Mouse (Mus musculus) liver, embryonic 16.5 days (tissue): ENCODE data around the gene Cfi. TPM values are rescaled to one million over a fixed set of nuclear protein-coding genes. Genes with fewer than 3 reads are reported as not detected.
A peak's percentile ranks its signal among the peaks of the same experiment; 100 is the strongest.

Source experiments
- ATAC-seq: fragments of 200-750 bp; cut with Nextera tagmentation; 2 replicates; pipeline ENCODE4 v1.8.0; 2017; ENCODE audit warnings: low read depth, mild to moderate bottlenecking, moderate number of reproducible peaks, moderate library complexity
- H3K27ac ChIP-seq: fragments of 300-500 bp; sonication (generic); 2 replicates; pipeline ENCODE4 v1.5.1; 2014; ENCODE audit warnings: mild to moderate bottlenecking, low read length
- H3K27me3 ChIP-seq: fragments of 300-500 bp; sonication (generic); 2 replicates; pipeline ENCODE4 v1.6.1; 2014; ENCODE audit warnings: low read depth, low read length, mixed read lengths; ENCODE audit not compliant: control insufficient read depth, insufficient read depth
- H3K36me3 ChIP-seq: fragments of 300-500 bp; sonication (generic); 2 replicates; pipeline ENCODE4 v1.6.1; 2014; ENCODE audit warnings: mild to moderate bottlenecking; ENCODE audit not compliant: control insufficient read depth, insufficient read depth
- H3K4me1 ChIP-seq: fragments of 300-500 bp; sonication (generic); 2 replicates; pipeline ENCODE4 v1.6.1; 2014; ENCODE audit warnings: low read depth, low read length, mixed read lengths; ENCODE audit not compliant: control insufficient read depth
- H3K4me2 ChIP-seq: fragments of 300-500 bp; sonication (generic); 2 replicates; pipeline ENCODE4 v1.6.1; 2014; ENCODE audit warnings: low read depth, low read length, mixed read lengths
- H3K4me3 ChIP-seq: fragments of 300-500 bp; sonication (generic); 2 replicates; pipeline ENCODE4 v1.5.1; 2014; ENCODE audit warnings: low read depth, mild to moderate bottlenecking, low read length
- H3K9ac ChIP-seq: fragments of 300-500 bp; sonication (generic); 2 replicates; pipeline ENCODE4 v1.6.1; 2014; ENCODE audit warnings: low read depth, low read length
- H3K9me3 ChIP-seq: fragments of 300-500 bp; sonication (generic); replicated peaks from 2 replicates; pipeline ENCODE4 v1.6.1; 2016; ENCODE audit warnings: low read length; ENCODE audit not compliant: control insufficient read depth
- WGBS: fragments of 180-500 bp; shearing (Covaris S2); extraction: QIAGEN DNeasy Blood & Tissue Kit; methylation state at CpG from one replicate; pipeline ENCODE4 v1.1.7; 2014; ENCODE audit not compliant: insufficient replicate concordance; 5-methylcytosine and 5-hydroxymethylcytosine counted together
- polyA plus RNA-seq: library from polyadenylated mRNA; unstranded; fragments of >200 nt; fragmentation: Nextera tagmentation; extraction: Ambion mirVana; gene quantifications from 2 replicates; pipeline ENCODE4 v1.2.1, GENCODE M21; 2015

Gene Cfi
- polyA plus RNA-seq, 1 experiment from 2014 or later, result 313 TPM

DNA sequence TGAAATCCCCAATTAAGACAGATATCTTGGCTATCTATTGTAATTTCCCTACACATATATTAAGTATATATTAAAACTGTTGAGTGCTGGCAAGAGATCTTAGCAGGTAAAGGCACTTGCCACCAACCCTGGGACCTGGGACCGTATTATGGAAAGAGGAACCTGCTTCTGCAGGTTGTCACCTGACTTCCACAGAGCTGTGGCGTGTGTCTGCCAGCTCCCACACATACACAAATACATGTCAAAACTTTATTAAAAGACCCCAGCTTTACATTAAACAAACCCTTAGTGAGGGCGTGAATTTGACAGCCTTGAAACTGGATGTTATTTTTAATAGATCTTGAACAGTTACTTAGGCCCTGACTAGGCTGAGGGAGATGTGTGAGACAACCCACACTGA is 67.7 kb downstream of the Cfi start:
- ATAC-seq, result no peak
- 0 out of 2 replicates have a peak, but pooled peaks cover 1% of the 10 kb centered on the region for H3K36me3 ChIP-seq
- no peaks in the 10 kb centered on the region for H3K9me3 ChIP-seq
- no peak overlapping the region for H3K4me3 ChIP-seq
- H3K4me2 ChIP-seq, result no peak overlapping the region
- no peak overlapping the region for H3K9ac ChIP-seq
- H3K27me3 ChIP-seq, result no peaks in the 10 kb centered on the region
- H3K27ac ChIP-seq, result no peak overlapping the region
- H3K4me1 ChIP-seq, result peaks cover 22% of the 10 kb centered on the region
- 70% methylated on average over 3 of the region's 3 CpGs for WGBS

DNA sequence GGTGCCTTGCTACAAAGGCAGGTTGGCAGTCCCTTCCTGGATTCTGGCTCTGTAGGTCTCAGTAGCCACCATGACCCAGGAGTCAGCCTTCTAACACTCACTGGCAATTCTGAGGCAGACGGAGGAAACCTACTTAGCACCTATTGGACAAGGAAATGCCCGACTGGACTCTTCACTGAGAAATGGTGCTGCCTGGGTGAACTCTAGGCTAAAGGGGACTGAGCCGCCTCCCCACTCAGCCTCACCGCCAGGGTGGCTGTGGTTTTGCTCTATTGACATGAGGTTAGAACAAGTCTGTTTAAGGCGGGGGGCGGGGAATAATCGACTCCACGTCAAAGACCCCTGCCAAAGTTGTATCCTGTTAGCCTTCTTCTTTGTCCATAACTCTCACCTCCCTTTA is 68.2 kb downstream of the Cfi start:
- H3K4me1 ChIP-seq, result peaks cover 22% of the 10 kb centered on the region
- no peaks in the 10 kb centered on the region for H3K27me3 ChIP-seq
- H3K27ac ChIP-seq, result no peak overlapping the region
- WGBS, result 56% methylated on average over 8 of the region's 8 CpGs
- no peak overlapping the region for H3K4me3 ChIP-seq
- no peak for ATAC-seq
- H3K9ac ChIP-seq, result no peak overlapping the region
- no peaks in the 10 kb centered on the region for H3K9me3 ChIP-seq
- H3K36me3 ChIP-seq, result peaks cover 5% of the 10 kb centered on the region; the same call in 1 of the 2 replicates
- H3K4me2 ChIP-seq, result no peak overlapping the region

DNA sequence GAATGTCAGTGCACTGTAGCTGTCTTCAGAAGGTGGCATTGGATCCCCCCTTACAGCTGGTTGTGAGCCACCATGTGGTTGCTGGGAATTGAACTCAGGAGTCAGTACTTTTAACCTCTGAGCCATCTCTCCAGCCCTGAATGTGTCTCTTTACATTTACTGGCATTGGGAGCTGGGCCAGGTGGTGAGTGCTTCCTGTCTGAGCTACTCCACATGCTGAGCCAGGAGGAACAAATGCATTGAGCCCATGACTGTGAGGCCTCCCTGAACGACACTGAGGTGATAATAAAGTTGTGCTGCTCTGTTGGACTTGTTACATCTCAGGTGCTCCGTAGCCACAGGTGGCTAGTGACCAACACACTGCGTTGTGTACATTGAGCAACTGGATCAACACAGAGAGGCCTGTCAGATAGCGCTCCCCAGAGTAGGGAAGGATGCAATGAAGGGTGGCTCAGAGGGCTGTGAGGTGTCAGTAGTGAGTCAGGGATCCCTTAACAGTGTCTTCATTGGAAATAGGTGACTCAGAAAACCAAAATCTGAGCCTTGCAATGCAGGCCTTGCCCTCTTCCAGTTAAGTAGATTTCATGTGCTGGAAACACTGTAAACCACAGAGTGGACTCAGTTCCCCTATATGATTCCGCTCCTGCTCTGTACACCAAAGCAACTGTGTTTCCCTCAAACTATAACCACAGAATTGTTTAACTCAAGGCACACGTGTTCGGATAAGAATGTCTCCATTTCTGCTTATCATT is 68.9 kb downstream of the Cfi start:
- H3K4me3 ChIP-seq, result no peak overlapping the region
- H3K9me3 ChIP-seq, result no peaks in the 10 kb centered on the region
- H3K4me2 ChIP-seq, result no peak overlapping the region
- no peak overlapping the region for H3K27ac ChIP-seq
- no peak overlapping the region for H3K9ac ChIP-seq
- no peaks in the 10 kb centered on the region for H3K27me3 ChIP-seq
- 51% methylated on average over 7 of the region's 7 CpGs for whole genome bisulfite sequencing
- peaks cover 22% of the 10 kb centered on the region for H3K4me1 ChIP-seq
- H3K36me3 ChIP-seq, result peaks cover 12% of the 10 kb centered on the region
- no peak for ATAC-seq

DNA sequence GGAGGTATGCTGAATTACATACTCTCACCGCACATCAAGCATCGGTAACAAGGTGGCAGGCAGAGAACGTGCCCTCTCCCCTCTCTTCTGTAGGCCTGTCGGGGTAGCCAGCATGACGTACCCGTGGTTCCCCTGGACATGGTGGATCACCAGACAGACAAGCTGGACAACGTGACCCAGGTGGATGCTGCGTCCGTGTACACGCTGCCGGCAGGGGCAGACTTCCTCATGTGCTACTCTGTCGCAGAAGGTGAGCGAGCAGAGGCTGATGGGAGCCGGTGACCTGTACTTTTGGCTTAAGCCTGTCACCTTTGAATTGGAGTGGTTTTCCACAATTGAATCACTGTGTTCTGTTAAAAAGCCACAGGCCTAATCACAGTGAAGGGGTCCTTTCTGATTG is 76.3 kb downstream of the Cfi start:
- Histone ChIP-seq H3K36me3 (peaks cover 23% of the 10 kb centered on the region), H3K9me3 (no peaks in the 10 kb centered on the region), H3K4me3 (no peak overlapping the region), H3K4me1 (no peaks in the 10 kb centered on the region), H3K9ac (no peak overlapping the region), H3K27ac (no peak overlapping the region), H3K4me2 (no peak overlapping the region), H3K27me3 (no peaks in the 10 kb centered on the region)
- 88% methylated on average over 14 of the region's 14 CpGs for WGBS
- ATAC-seq, result no peak

DNA sequence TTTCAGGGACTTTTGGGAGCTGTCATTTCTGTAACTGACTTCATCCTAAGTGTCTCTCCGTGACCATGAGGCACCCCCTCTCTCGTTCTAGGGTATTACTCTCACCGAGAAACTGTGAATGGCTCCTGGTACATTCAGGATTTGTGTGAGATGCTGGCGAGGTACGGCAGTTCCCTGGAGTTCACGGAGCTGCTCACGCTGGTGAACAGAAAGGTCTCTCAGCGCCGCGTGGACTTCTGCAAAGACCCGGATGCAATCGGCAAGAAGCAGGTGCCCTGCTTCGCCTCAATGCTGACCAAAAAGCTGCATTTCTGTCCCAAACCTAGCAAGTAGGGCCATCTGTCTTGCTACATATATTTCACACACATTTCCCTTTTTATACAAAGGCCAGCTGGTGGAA is 77.6 kb downstream of the Cfi start:
- Histone ChIP-seq H3K4me2 (no peak overlapping the region), H3K27ac (no peak overlapping the region), H3K4me3 (no peak overlapping the region), H3K9me3 (no peaks in the 10 kb centered on the region), H3K27me3 (no peaks in the 10 kb centered on the region), H3K36me3 (peaks cover 23% of the 10 kb centered on the region), H3K4me1 (no peaks in the 10 kb centered on the region), H3K9ac (no peak overlapping the region)
- WGBS, result 87% methylated on average over 13 of the region's 13 CpGs
- no peak for ATAC-seq

DNA sequence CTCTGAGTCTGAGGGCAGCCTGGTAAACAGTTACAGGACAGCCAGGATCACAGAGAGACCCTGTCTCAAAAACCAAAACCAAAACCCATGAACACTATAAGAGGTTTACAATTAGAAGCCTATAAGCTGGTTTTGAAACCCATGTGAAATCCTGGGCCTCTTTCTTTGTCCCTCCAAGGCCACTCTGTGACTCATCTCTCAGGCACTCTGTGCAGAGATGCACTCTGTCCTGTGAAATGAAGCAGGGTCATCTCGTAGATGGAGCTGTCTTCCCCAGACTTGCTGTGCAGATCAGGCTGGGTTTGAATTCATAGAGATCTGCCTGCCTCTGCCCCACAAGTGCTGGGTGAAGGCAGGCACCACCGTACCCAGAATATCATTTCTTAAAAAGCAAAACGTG is 81.7 kb downstream of the Cfi start:
- no peak overlapping the region for H3K9ac ChIP-seq
- H3K4me1 ChIP-seq, result no peaks in the 10 kb centered on the region
- no peak overlapping the region for H3K4me2 ChIP-seq
- H3K4me3 ChIP-seq, result no peak overlapping the region
- no peaks in the 10 kb centered on the region for H3K9me3 ChIP-seq
- 69% methylated on average over 3 of the region's 3 CpGs for WGBS
- no peak for ATAC-seq
- H3K36me3 ChIP-seq, result 0 out of 2 replicates have a peak, but pooled peaks cover 4% of the 10 kb centered on the region
- H3K27me3 ChIP-seq, result no peaks in the 10 kb centered on the region
- no peak overlapping the region for H3K27ac ChIP-seq

DNA sequence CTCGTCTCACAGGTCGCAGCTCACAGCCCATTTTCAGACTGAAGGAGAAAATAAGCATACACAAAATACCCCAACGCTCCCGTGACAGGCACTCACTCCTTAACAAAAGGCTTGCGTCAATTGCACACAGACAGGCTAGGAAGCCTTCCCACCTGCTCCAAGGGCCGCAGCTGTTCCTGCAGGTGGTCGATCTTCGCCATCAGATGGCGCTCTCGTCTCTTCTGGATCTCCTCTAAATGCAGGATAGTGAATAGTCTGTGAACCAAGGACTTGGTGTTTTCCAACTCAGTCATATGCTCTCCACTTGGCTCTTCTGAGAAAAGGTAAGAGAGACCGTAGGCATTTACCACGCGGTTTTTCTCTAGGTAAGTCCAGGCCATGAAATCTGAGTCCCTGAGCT is 82.8 kb downstream of the Cfi start:
- H3K4me1 ChIP-seq, result no peaks in the 10 kb centered on the region
- H3K4me3 ChIP-seq, result no peak overlapping the region
- H3K4me2 ChIP-seq, result no peak overlapping the region
- no peak overlapping the region for H3K27ac ChIP-seq
- no peaks in the 10 kb centered on the region for H3K9me3 ChIP-seq
- ATAC-seq, result peak; percentile 27; the same call in 1 of the 2 replicates
- H3K27me3 ChIP-seq, result no peaks in the 10 kb centered on the region
- H3K9ac ChIP-seq, result no peak overlapping the region
- WGBS, result 15% methylated on average over 13 of the region's 13 CpGs
- 0 out of 2 replicates have a peak, but pooled peaks cover 4% of the 10 kb centered on the region for H3K36me3 ChIP-seq

DNA sequence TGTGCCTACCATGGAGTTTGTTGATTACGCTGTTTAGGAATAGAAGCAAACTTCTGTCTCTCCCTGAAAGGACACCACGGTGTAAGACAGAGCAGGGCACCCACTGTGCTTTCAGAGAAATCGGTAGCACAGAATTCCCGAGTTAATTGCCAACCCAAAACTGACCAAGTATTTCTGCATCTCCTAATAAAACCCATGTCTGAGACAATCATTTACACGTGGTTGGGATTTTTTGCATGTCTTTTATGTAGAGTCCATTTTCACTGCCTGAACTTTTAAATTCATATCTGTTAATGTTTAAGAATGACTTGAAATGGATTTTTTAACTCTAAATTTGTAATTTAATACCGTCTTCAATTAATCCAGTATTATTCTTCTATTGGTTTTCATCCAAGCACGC is 87.9 kb downstream of the Cfi start:
- Histone ChIP-seq H3K4me2 (no peak overlapping the region), H3K4me3 (no peak overlapping the region), H3K9ac (no peak overlapping the region), H3K27me3 (no peaks in the 10 kb centered on the region), H3K27ac (no peak overlapping the region), H3K36me3 (no peaks in the 10 kb centered on the region), H3K9me3 (no peaks in the 10 kb centered on the region), H3K4me1 (no peaks in the 10 kb centered on the region)
- ATAC-seq, result no peak
- 71% methylated on average over 7 of the region's 7 CpGs for WGBS
